Mouse (Mus musculus) embryo, embryonic 11 days (tissue): ENCODE data around the gene Cdon.

Source experiments
- DNase-seq: peaks from one replicate; pipeline ENCODE4 v3.0.0-alpha.2; 2015

Gene Cdon

DNA sequence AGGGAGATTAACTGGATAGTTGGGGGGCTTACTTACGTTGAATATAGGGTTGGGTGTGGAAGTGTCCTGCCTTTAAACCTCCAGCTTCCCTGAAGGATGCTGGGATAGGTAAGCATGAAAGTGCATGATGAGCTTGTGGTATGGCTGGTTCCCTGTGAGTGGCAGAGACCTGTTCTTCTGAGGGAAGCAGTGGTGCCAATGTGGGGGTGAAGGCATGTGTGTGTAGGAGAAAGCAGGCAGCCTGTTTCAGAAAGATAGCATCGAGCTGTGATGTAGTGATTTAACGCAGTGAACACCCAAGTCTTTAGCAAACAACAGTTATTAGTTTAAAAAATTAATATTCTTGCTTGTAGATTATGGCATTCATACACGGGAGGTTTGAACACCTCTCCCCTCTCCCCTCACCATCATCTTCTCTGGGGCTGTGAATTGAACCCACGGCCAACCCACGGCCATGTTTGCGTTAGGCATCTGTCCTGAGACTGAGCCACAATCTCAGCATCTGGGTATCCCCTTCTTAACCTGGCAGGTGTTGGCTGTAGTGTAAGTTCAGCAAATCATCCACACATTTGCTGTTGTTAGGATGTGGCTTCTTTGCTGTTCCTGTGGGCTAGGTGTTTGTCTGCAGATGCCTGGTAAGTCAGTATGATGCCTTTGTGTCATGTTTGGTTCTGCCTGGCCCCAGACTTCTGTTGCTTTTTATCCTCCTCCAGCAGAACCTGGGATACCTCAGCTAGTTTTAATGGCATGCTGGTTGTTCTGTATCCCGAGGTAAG is 17.5 kb downstream of the Cdon start:
- no peak for DNase-seq

- DNase-seq, result no peak
Observed at GRCm38 (mm10) chr9:35439062-35439442, 18.1 kb downstream of the Cdon start.

GRCm38 (mm10) chr9:35439754-35440153 is 18.8 kb downstream of the Cdon start:
- no peak for DNase-seq

- DNase-seq, result peak; percentile 18
Observed at GRCm38 (mm10) chr9:35442476-35442875, 21.5 kb downstream of the Cdon start.

DNA sequence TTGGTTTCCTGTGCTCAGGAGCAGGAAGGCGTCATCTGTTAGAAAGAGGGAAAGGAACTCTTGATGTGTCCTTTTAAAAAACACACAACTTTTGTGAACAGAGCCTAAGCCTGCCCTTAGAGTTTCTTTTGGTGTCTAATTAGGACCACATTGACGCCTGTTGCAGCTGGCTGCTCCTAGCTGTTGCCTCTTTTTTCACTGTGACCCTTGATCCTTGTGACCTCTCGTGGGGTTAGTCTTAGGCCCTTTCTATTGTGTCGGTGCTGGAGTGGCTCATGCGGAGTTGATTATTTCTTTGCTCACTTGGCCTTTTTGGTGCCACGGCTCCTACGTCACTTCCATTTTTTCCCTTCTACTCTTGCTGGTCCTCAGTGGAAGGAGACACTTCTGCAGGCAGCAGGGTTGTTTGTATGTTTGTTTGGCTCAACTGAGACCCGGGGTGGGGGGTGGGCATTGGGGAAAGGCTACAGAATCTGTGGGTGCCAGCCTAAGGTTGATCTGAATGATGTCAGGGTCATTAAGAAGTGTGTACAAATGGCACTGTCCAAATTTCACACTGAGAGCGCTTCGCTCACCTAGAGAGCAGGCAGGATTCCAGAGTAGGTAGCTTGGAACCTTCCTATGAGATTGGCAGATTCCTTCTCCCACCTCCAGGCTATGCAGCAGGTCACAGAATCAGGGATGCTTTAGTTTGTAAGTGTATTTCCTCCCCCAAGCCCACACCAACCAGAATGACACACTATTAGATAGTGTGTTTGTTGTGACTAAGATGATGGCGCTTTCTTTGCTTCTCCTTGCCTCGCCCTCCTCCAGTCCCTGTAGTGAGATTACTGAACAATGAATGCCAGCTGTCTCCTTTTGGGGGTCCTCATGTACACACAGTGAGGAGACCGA is 22.9 kb downstream of the Cdon start:
- DNase-seq, result peak; percentile 72

DNA sequence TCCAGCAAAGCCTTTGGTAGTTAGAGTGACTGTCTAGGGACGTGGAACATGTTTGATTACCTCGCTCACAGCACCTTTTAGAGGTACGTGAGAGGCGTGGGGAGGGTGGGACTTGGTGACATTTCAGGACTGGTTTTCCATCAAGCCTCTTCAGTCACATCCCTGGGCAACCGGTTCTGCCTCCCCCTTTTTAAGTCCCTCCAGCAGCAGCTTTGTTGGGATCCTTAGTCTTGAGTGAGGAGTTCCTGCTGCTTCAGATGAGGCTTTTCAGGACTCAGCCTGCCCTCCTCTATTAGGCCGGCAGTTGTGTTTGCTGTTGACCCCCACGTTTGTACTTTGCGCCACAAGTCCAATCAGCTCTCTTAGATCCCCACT is 23.6 kb downstream of the Cdon start:
- DNase-seq, result no peak

- DNase-seq, result no peak
Observed at GRCm38 (mm10) chr9:35446916-35447315, 26.0 kb downstream of the Cdon start.

- DNase-seq, result peak; percentile 19
Observed at GRCm38 (mm10) chr9:35453311-35453710, 32.4 kb downstream of the Cdon start.

DNA sequence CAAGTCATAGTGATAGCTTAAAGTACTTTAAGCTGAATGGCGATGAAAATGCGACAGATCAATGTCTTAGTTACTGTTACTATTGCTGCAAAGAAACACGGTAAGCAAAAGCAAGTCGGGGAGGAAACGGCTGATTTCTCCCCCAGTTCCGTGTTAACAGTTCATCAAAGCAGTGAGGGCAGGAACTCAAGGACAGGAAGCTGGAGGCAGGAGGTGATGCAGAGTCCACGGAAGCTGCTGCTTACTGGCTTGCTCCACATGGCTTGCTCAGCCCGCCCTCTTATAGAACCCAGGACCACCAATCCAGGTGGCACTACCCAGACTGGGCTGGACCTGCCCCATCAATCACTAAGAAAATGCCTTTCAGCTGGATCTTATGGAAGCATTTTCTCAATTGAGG is 38.7 kb downstream of the Cdon start:
- DNase-seq, result no peak

DNA sequence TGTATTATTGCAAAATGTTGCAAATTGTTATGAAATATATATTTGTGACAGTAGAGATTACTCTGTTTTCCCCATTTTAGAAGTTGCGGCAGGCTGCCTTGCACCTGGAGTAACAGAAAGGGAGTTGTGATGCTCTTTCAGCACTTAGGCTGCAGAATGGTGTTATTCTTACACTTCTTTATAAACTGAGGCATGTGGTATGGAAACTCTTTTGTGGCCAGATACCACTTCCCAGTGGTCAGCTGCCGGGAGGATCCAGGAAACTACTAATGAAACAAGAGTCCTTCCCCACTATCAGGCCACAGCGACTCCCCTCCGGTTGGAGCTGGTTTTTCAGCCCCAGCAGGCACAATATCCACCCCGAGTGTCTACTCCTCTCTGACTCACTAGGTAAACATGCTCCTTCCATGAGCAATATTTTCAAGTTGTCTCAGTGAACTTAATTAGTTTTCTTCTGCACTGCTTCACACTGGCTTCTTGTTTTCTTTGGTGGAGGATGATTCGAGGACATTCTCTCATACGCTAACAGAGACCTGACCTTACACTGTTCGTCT is 46.4 kb downstream of the Cdon start:
- DNase-seq, result peak; percentile 16

- DNase-seq, result no peak
Observed at GRCm38 (mm10) chr9:35468913-35469312, 48.0 kb downstream of the Cdon start.

- no peak for DNase-seq
Observed at GRCm38 (mm10) chr9:35474104-35474724, 53.3 kb downstream of the Cdon start.

- DNase-seq, result no peak
Observed at GRCm38 (mm10) chr9:35475394-35475793, 54.5 kb downstream of the Cdon start.

DNA sequence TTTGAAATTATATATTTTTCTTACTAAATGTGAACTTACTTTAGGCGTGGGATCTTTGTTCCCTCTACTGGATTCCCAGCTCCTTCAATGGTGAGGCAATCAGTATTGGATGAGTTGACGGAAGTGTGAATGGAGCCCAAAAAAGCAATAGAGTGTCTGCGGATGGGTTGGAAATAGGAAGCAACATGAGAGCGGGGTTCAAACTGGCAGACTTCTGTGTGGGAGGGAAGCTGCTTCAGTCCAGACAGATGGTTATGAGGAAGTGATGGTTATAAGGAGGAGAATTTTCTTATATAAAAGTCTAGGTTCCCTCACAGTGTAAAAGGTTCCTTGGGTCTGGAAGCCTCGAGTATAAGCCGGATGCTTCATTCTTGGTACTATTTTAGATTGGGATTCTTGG is 58.5 kb downstream of the Cdon start:
- DNase-seq, result no peak

GRCm38 (mm10) chr9:35482014-35482898 is 61.3 kb downstream of the Cdon start:
- no peak for DNase-seq

- DNase-seq, result no peak
Observed at GRCm38 (mm10) chr9:35483949-35484348, 63.0 kb downstream of the Cdon start.

GRCm38 (mm10) chr9:35486616-35487015 is 65.7 kb downstream of the Cdon start:
- no peak for DNase-seq

GRCm38 (mm10) chr9:35488496-35488895 is 67.6 kb downstream of the Cdon start:
- DNase-seq, result no peak

GRCm38 (mm10) chr9:35491109-35491866 is 70.4 kb downstream of the Cdon start:
- no peak for DNase-seq

- peak; percentile 59 for DNase-seq
Observed at GRCm38 (mm10) chr9:35493033-35493732, 72.3 kb downstream of the Cdon start.

DNA sequence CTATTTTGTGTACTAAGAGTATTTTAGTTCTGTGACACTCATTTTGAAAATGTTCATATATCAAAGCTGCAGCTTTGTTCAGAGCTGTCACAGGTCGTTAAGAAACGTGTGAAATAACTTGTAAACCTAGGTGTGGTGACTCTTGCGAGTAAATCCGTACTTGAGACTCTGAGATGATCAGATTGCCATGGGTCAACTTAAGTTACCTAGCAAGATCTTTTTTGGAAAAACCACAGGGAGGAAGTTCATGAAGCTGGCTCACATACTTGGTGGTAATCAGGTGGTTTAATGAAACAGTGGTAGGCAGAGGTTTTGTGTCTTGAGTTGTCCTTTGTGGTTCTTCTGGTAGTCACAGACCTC is 72.8 kb downstream of the Cdon start:
- no peak for DNase-seq
